Mouse (Mus musculus) brown adipose tissue, adult 24 weeks (tissue): ENCODE data around the gene Abcg5. TPM values are rescaled to one million over a fixed set of nuclear protein-coding genes. Genes with fewer than 3 reads are reported as not detected.

Experiments used
- H3K27ac ChIP-seq: fragments of 200-500 bp; replicated peaks from 2 replicates; pipeline ENCODE4 v1.5.1; 2012; ENCODE audit warnings: low read depth, mild to moderate bottlenecking, low read length
- H3K4me1 ChIP-seq: fragments of 200-500 bp; 2 replicates; pipeline ENCODE4 v1.6.1; 2012; ENCODE audit warnings: low read length, mixed read lengths; ENCODE audit not compliant: control insufficient read depth, insufficient read depth, insufficient read length
- H3K4me3 ChIP-seq: fragments of 200-500 bp; 2 replicates; pipeline ENCODE4 v1.5.1; 2012; ENCODE audit warnings: low read depth, mild to moderate bottlenecking, low read length, moderate library complexity; ENCODE audit not compliant: insufficient read depth
- polyA plus RNA-seq: library from polyadenylated mRNA; stranded (reverse); fragments of >200 nt; gene quantifications from 2 replicates; pipeline ENCODE4 v1.2.4, GENCODE M21; 2012; ENCODE audit not compliant: missing spikeins, insufficient read depth, insufficient read length

Gene Abcg5
- polyA plus RNA-seq, 1 experiment = not detected

DNA sequence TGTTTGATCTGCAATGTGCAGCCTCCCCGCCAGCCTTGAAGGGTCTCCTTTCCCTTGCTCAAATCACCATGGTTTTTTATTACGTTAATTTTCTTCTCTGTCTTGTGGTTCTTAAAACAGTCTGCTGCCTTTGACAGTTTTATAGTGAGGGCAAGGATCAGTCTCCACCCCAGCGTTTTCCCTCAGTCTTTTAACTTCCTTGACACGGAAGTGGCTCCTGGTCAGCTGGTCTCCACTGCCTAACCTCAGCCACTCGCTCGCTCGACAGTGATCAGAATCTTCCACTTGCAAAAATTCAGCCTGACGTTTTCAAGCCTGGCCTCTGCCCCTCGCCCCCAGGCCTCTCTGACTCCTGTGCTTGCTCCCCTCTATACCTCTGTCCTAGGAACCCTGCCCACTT is 17.1 kb downstream of the Abcg5 start:
- Histone ChIP-seq H3K27ac (no peak overlapping the region), H3K4me1 (no peaks in the 10 kb centered on the region), H3K4me3 (no peak overlapping the region)

DNA sequence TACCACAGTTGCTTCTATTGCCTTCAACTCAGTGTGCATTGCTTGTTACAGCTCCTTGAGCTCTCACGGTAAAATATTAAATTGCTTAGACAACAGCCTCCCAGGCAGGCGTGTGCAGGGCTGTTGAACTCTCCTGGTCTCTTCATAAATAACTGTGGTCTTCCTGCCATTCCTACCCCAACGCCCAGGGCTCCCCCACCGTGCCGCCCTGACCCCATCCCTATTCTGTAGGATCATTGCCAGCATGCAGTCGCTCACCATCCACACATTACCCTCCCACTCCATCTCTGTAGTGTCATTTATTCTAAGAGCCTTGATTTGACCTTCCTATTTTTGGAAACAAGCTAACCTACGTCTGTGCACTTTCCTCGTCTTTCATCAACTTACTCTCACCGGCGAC is 17.8 kb downstream of the Abcg5 start:
- no peaks in the 10 kb centered on the region for H3K4me1 ChIP-seq
- no peak overlapping the region for H3K27ac ChIP-seq
- H3K4me3 ChIP-seq = no peak overlapping the region

DNA sequence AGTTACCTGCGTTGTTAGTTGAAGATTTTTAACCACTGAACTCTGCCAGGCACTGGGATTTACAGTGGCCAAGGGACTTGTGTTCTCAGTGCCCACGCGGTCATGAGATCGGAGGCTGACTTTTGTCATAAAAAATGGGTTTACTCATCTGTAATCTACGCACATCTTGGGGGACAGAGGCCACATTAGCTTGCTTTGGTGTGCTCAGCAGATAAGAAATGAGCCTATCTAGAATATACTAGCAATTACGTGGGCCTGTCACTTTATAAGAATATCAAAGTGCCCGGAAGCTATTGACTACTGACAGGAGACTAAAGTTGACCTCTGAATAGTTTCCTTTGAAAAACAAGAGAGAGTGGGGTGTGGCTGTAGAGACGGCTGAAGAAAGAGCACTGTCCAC is 23.9 kb downstream of the Abcg5 start:
- Histone ChIP-seq H3K4me1 (no peaks in the 10 kb centered on the region), H3K27ac (no peak overlapping the region), H3K4me3 (no peak overlapping the region)

DNA sequence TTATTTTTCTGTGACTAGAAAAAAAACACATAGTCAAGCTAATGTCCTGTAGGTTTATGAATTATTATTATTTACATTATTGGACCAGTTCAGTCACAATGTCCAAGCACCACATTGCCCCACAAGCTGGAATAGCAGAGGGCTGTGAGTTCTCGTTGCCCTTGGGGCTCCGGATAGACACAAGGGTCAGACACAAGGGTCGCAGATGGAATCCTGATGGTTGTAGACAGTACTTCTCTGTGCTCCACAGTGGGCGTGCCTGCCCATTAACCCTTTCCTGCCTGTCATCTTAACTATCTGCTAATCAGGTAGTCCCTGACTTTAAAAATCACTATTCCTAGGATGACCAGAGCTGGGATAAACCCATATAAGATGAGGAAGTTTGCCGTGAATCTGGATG is 24.6 kb downstream of the Abcg5 start:
- Histone ChIP-seq H3K4me1 (no peaks in the 10 kb centered on the region), H3K27ac (no peak overlapping the region), H3K4me3 (no peak overlapping the region)

DNA sequence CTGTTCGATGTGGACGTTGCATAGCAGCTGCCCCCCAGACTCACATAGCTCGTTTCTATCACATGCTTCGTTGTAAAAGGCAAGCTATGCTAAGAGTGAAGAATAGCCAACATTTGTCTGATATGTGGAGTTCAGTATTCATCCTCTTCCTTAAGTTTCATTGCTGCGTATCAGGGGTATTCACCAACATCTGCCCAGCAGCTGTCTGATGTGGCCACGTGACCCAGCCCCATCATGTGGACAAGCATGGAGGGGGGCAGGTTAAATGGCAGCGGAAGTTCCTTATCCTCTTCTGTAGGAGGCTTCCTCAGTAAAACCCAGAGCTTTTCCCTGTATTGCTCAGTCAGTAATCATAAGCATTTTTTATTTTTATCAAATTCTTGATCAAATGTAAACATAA is 25.0 kb downstream of the Abcg5 start:
- no peaks in the 10 kb centered on the region for H3K4me1 ChIP-seq
- H3K4me3 ChIP-seq = no peak overlapping the region
- H3K27ac ChIP-seq = no peak overlapping the region

DNA sequence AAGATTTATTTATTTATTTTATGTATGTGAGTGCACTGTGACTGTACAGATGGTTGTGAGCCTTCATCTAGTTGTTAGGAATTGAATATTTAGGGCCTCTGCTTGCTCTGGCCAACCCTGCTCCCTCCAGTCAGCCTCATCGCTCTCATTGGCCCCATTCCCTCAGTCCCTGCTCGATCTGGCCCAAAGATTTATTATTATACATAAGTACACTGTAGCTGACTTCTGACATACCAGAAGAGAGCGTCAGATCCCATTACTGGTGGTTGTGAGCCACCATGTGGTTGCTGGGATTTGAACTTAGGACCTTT is 25.4 kb downstream of the Abcg5 start:
- H3K4me1 ChIP-seq = no peaks in the 10 kb centered on the region
- no peak overlapping the region for H3K27ac ChIP-seq

DNA sequence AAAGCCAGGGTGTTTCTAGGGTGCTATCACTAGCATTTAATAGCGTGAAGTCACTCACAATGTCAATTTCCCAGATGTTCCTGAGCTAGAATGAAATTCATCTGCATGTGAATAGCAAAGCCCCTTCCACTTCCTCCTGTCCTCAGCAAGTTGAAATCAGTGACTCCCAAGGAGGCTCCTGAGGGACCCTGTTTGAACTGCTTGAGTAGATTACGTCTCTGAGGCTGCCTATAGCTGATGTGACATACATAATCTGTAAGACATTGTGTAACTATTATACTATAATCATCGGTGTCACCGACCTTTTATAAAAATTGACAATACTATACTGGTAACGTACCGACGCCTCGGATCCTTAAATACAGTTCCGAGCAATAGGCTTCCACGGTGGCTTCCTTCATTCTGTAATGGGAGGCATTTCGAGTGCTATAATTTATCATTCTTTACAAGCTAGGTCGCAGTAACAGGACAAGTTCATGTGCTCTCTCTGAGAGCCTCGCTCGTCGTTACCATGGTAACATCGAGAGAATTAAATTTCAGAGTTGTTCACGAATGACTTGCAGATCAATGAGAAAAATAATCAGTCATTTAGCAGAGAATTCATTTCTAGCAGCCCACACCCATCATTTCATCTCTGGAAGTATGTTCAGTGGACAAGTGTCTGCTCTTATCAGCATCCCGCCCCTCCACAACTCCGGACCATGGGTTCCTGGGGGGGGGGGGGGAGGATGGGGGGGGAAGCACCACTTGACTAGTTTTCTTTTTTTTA is 26.0 kb downstream of the Abcg5 start:
- Histone ChIP-seq H3K4me3 (no peak overlapping the region), H3K27ac (no peak overlapping the region), H3K4me1 (no peaks in the 10 kb centered on the region)

More for the DNA sequence above, 25.4 kb downstream of the Abcg5 start:
- H3K4me3 ChIP-seq = no peak overlapping the region

DNA sequence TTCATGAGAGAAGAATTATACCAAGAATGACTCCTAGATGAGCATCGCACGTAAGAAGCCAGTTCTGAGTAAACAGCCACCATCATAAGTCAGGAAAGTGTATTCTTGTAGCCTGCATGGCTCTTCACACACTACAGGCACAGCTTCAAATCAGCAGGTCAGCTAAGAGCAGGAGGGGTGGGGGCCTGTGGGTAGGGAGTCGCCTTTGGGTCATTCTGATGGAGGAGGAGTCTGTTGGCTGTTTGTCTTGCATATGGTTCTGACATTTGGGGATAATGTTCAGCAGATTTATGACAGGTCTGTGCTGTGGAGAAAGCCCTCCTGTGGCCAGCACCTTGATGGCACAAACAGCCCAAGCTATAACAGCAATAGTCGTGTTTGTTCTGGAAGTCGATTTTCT is 26.6 kb downstream of the Abcg5 start:
- Histone ChIP-seq H3K4me3 (no peak overlapping the region), H3K27ac (no peak overlapping the region), H3K4me1 (no peaks in the 10 kb centered on the region)

DNA sequence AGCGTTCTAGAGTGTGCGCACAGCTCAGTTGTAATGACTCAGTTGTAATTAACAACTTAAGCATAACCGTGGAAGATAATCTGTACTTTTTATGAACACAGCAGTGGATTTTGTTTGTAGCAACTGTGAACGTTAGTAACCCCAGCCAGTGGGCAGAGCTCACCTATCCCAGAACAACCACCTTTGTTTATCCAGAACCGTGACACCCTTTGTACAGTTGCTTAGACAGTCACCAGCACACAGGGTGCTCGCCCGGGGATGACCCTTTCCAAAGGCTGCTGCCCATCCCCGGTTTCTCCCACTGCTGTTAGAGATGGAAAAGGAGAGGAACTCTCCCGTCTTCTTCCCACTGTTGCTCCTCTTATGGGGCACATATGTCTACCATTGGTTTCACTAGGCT is 29.3 kb downstream of the Abcg5 start:
- no peaks in the 10 kb centered on the region for H3K4me1 ChIP-seq
- H3K4me3 ChIP-seq = no peak overlapping the region
- H3K27ac ChIP-seq = no peak overlapping the region

DNA sequence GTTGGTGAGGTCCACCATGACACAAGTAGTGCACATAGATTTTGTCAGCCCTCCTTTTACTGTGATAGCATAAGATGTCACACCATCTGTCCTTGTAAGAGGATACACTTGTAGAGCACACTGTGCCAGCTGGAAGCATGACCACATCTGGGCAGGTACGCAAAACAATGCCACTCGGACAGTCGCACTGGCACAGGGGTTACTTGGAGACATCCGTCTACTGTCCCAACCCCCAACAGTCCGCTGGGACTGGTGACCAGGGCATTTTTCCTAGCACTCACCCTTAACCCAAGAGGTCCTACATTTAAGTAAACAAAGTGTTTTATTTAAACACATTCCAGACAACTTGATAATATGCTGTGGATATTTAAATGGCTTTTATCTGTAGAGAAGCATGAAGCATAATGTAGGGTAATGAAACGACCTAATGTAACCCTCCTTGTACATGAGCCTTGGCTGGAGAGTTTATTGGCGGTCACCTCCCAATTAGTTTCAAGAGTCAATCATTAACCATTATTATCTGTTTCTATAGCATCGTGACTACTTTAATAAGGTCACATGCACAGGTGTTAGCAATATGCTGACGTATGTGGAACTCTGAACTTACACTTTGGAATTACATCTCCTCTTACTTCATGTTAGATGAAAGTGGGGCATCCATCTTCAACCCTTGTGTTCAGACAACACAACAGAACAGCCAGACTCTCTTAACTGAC is 32.4 kb downstream of the Abcg5 start:
- H3K4me3 ChIP-seq = no peak overlapping the region
- no peaks in the 10 kb centered on the region for H3K4me1 ChIP-seq
- H3K27ac ChIP-seq = no peak overlapping the region

DNA sequence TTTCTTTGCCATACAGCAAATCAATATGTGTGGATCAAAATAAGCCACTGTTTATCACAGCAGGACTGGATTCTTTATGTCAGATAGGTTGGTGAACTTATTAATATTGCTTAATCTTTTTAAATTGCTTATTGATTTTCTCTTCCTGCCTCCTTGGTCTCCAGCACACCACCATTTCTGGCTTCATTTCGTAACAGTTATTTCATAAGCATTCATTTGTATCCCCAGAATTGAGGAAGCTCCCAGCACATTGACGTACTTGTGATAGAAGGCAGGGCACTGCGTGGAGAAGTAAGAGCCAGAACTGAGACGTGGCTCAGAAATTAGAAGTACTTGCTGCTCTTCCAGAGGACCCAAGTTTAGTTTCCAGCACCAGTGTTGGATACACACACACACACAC is 35.2 kb downstream of the Abcg5 start:
- Histone ChIP-seq H3K27ac (no peak overlapping the region), H3K4me1 (no peaks in the 10 kb centered on the region), H3K4me3 (no peak overlapping the region)

DNA sequence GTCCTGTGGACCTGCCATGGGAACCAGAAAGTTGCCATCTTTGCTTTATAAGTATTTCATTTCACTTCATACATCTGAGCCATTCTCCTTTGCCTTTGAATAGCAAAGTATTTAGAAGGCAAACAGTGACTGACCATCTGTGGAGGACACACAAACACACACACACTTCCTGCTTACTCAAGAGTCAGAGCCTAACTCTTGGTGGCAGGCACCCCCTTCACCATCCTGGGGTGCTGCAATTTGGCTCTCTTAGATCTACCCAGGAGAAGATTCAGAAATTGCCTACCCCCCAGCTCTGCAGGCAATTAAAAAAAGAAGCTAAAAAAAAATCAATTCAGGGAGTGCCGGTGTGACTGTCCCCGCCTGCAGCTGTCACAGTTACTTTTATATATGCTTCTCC is 36.3 kb downstream of the Abcg5 start:
- no peak overlapping the region for H3K27ac ChIP-seq
- H3K4me3 ChIP-seq = no peak overlapping the region
- no peaks in the 10 kb centered on the region for H3K4me1 ChIP-seq

DNA sequence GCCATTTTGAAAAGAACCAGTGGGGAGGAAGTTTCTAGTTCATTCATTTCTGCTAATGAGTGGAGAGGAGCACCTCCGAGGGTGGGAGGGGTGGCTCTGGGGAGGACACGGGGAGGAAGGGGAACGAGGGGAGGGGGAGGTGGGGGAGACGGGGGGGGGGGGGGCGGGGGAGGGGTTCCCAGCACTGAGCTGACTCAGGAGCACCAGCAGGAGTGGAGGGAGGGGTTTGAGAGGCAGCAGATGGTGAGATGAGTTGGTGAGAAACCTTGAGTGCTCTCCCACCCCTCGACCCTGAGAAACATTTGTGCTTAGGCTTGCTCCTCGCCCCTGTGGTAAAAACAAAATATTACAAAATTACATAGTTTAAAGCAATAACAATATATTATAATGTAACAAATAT is 36.9 kb downstream of the Abcg5 start:
- Histone ChIP-seq H3K4me1 (no peaks in the 10 kb centered on the region), H3K27ac (no peak overlapping the region), H3K4me3 (no peak overlapping the region)

DNA sequence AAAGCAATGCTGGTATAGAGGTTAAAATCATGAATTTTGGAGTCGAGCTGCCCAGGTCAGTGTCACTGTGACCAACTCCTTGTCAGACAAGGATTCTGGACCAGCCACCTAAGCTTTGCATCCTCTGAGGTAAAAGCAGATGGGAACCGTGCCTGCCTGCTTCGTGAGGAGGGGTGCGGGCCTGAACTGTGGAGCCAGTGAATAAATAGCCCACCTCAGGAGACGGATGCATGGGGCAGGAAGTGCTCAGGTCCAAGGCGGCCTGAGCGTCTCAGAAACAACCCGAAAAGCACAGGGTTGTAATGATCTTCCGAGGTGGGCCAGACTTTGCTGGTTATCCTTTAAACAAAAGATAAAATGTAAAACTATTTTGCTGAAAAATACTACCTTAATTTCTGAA is 37.7 kb downstream of the Abcg5 start:
- Histone ChIP-seq H3K4me1 (no peaks in the 10 kb centered on the region), H3K4me3 (no peak overlapping the region), H3K27ac (no peak overlapping the region)

DNA sequence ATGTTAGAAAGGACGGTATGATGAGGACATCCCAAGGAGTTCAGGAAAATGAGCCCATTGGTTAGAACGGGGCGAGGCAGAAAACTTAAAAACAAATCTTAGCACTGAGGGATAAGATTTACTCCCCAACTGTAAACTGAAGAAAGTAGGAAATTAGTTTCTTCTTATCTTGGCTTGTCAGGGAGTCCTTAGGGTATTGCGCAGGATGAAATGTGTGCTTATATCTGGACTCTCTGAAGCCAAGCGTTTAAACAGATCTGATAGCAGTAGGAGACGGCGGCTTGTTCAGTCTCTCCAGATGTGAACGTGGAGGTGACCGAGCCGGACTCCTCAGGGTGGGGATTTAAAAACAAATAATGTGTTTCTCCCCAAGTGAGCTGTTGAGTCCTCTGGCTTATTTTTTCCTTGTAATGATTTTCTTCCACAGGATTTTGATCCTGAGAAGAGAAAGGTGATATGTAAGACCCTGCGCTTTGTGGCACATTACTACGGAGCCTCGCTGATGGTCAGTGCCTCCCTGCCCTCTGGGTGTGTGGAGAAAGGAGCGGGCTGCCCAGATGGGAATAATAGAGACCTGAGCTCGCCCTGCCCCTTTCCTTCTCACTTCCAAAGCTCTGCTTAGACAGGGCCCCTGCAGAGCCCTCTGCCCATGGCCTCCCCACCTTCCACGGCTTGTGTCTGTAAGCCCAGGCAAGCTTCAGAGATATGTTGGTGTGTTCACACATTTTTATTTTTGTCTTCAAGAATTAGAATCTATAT is 38.3 kb downstream of the Abcg5 start:
- Histone ChIP-seq H3K4me1 (no peaks in the 10 kb centered on the region), H3K4me3 (no peak overlapping the region), H3K27ac (no peak overlapping the region)

DNA sequence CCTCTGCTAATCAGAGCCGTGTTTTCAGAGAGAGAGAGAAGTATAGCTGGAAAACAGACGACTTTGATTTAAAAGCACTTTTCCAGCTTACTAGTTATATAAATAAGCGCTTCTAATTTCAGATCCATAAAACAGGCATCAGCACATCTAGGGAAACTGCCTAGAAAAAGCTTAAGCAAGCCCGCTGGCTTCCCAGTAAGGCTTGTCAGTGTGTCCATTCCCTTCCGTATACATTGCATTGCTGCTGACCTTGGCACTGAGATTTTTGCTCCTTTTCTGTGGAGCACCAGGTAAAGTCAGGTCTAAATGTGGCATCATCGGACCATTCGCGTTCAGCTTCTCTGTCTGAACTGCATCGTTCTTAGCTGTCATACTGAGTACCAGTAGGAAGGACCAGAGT is 40.5 kb downstream of the Abcg5 start:
- H3K27ac ChIP-seq = no peak overlapping the region
- no peak overlapping the region for H3K4me3 ChIP-seq
- H3K4me1 ChIP-seq = peaks cover 3% of the 10 kb centered on the region; the same call in 1 of the 2 replicates
